Mouse (Mus musculus) cerebellum, postnatal 36 days (tissue): ENCODE data around the gene Gm11541.

Source experiments
- DNase-seq, 2 experiments: peaks; one replicate each; pipeline ENCODE4 v3.0.0; 2021 to 2022; ENCODE audit warnings: mixed read lengths in 2 of 2

The Gm11541 gene

DNA sequence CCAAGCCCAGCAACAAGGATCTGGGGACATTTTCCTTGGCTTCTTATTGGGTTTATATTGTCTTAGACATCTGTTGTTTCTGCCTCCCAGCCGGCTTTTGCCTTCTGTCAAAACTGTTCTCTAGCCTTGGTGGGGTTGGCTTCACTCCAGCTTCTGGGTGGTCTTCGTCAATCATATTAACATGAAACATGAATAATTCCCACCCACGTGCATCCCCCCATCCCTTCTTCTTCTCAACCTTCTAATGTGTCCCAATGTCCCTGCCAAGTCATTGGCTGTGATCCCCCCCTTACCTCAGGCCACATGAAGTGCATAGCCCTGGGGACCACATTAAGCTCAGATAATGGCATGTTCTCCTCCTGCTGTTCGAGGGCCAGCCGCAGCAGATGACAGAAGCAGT is at the start of gene Gm11541:
Gene Gm11541, minus strand, starts transcription at position 28 of the 400 bp plus-strand sequence.
- DNase-seq, result no peak

DNA sequence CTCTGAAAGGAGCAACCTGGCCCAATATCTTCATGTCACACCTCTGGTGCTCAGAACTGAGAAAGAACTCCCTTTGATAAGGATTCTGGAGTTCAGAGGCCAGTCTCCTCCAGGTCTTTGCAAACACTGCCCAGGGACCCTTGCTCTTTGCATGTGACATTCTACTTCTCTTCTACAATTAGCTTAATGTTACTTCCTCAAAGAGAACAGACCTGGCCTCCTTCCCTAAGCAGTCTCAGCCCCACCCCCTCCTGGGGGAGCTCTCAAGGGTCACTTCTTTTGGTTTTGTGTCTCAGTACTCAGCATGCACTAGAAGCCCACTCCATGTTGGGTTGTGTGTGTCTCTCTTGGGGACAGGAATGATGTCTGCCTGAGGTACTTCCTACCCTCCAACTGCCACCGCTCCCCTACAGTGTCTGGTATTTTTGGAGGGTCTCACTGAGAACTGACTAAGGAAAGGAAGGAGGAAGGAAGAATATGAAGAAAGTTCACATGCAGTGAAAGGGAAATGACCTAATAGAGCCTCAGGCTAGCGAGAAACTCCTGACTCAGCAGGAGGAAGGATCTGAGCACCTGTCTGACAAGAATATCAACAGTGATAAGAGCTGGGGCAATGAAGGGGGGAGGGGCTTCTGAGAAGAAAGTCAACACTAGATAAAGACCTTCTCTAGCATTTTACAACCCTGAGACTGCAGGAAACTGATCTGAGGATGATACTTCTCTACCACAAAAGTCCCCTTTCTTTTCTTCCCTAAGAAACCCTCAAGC is 48.8 kb upstream of the Gm11541 start:
- DNase-seq, result no peak

DNA sequence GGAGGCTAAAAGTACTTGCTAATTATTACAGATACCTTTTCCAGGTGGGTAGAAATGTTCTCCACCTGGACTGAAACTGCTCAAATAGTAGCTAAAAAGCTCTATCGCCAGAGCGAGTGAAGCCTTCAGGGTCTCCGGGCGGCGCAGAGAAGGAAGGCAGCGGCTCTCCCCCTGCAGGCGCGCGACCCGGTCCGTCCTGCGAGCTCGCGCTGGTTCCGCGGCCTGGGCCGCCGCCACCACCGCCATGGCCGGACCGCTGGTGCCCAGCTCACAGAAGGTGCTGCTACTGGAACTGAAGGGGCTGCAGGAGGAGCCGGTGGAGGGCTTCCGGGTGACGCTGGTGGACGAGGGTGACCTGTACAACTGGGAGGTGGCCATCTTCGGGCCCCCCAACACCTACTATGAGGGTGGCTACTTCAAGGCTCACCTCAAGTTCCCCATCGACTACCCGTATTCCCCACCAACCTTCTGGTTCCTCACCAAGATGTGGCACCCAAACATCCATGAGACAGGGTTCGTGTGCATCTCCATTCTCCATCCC is 37.5 kb upstream of the Gm11541 start, which contains the start of gene Cdc34b:
Gene Cdc34b, plus strand, starts transcription at position 51 of the 541 bp plus-strand sequence.
- DNase-seq, result no peak

DNA sequence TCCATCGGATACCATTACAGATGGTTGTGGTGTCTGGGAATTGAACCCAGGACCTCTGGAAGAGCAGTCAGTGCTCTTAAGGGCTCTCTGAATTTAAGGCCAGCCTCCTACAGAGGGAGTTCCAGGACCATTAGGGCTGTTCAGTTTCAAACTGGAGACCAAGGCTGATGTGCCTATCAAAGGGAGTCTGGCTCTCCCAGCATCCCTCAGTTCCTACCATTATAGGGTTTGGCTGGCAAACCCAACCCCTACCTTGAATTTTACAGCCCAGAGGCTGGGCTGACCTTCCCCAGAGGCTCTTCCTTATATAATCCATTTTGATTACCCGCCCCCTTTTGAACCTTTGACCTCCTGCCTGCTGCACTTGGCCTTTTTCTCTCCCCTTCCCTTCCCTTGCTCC is 31.4 kb upstream of the Gm11541 start:
- DNase-seq, result no peak

DNA sequence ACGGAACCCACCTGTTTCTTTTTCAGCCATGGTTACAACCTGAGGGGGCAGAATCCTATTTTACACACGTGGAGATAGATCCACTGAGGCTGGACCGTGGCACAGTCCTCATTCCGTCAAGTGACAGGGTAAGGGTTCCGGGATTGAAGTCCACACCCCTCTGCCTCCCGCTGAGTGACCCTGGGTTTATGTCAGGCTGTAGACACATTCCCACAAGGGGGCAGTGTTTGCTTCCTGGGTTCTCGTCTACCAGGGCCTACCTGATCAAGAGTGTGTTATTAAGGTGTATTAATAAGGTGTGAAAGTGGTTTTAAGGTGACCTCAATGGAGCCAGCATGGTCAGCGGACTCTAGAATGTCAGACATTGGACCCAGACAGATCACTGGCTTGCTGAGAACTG is 28.5 kb upstream of the Gm11541 start:
- no peak for DNase-seq

DNA sequence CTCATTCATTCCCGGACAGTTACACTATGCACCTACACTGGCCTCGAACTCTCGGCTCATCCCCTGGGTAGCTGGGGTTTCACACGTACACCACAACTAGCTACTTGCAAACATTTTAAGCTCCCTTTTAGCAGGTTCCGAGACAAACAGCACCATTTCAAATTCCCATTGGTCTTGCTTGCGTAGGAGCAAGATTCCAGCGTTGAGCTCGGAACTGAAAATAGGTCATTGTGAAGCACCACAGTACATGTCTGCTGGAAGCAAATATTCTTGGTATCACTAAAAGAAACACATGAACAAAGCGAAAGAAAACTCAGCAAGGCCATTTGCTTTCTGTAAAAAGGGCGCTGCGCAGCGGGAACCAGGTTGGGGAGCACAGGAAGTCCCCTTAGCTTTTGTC is 26.9 kb upstream of the Gm11541 start:
- DNase-seq, result no peak

DNA sequence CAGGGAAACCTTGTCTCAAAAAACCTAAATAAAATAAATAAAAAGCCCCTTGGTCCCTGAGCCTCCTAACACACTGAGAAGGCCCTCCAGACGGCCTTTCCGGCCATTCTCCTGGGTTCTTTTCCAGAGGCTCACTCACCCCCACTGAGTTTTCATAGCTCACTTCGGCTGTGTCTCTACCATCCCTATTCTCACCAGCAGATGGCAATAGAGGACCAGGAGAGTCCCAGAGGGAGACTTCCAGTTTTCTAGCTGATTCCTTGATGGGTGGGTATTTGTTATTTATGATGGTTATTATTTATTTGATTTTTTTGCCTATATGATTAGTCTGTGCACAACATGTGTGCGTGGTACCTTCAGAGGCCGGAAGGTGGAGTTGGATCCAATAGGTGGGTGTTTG is 26.0 kb upstream of the Gm11541 start:
- DNase-seq, result peak; percentile 56 to 63

DNA sequence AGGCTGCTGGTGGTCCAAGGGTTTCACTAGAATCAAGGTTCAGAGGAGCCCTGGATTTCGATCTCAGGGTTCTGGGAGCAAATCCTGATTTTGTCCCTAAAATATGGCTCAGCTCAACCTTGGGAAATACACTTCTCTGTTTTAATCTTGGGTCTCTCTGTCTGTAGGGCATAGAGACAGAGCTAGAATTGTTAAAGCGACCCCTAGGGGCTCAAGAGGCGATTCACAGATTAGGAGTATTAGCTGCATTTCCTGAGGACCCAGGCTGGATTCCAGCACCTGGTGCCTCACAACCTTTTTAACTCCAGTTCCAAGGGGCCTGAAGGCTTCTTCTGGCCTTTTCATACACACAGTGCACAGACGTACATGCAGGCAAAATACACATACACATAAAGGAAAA is 25.3 kb upstream of the Gm11541 start:
- DNase-seq, result no peak

DNA sequence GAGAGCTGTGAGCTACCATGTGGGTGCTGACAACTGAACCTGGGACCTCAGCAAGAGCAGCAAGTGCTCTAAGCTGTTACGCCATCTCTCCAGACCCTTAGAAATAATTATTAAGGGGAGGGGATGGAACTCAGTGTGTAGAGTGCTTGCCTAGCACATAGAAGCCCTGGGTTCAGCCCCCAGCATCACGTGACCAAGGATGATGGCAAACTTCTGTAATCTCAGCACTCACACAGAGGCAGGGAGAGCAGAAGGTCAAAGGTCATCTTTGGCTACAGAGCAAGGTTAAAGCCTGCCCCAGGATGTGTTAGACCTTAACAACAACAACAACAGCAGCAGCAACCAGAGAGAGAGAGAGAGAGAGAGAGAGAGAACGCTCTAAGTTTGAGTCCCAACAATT is 24.2 kb upstream of the Gm11541 start:
- no peak for DNase-seq

DNA sequence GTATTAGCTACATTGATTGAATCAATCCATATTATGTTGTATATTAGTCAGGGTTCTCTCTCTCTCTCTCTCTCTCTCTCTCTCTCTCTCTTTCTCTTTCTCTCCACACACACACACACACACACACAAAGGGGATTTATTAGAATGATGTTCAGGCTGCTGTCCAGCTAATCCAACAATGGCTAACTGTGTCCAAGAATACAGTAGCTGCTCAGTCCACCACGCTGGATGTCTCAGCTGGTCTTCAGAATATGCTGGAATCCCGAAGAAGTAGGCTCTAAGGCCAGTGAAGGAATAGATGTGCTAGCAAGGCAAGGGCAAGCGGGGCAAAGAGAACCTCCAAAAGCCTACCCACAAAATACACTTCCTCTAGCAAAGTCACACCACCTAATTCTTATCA is 23.0 kb upstream of the Gm11541 start:
- no peak for DNase-seq

DNA sequence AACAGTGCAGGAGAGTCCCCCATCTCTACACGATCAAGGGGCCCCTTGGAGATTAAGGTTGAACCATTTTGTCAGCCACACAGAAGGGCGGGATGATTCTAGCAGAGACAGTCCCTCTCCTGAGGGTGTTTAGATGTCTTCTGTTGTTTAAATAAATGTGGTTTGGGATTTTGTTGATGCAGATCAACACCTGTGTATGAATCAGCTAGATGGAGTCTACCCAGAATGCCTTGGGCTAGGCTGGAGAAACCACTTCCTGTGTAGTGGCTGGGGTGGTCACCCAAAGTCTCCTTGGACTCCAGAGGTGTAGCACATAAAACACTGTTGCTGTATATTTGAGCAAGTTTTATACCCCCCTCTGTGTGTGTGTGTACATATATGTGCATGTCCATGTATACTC is 14.9 kb upstream of the Gm11541 start:
- DNase-seq, result no peak

DNA sequence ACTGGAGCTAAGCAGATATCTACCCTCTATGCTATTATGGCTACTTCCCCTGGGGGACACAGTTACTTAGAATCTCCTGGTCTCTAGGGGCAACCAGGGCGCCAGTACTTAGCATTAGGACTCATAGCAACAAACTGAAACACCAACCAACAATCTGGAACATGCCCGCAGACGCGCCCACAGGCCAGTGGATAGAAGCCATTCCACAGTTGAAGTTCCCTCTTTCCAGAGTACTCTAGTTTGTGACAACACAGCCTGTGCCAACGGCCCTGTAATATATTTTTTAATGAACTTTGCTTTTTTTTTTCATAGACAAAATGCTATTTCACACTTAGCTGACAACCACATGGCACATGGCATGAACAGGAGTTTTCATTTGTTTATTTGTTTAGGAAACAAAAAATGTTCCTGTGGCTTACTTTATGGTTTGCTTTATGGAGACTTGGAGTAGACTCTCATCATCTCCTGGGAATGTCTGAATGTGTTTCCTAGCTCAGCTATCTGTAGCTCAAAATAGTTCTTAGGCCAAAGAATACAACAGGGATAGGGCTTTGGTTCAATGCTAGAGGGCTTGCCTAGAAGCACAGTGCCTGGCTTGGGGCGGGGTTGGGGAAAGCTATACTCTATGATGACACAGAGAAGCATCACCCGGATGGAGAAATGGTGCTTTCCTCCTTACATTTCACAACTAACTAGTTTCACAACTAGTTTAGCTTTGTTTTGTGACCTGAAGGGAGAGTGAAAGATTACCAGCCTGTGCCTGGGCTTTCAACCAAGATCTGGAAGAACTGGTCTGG is 14.0 kb upstream of the Gm11541 start:
- DNase-seq, result no peak

DNA sequence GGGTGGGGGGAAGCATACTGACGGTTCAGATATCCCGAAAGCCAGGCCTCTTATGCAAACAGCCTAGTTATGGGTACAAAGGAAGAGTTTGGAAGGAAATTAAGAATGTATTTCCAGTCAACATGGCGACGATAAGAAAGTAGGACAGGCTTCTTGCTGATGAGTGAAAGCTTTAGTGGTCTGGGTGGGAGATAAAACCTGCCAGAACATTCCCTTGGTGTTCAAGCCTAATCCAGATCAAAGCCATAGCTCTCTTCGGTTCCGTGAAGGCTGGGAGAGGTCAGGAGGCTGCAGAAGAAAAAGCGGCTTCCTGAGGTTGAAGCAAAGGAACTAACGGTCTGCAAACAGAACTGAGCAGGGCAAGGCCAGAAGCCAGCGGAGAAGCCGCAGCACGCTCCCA is 12.9 kb upstream of the Gm11541 start:
- DNase-seq, result no peak

DNA sequence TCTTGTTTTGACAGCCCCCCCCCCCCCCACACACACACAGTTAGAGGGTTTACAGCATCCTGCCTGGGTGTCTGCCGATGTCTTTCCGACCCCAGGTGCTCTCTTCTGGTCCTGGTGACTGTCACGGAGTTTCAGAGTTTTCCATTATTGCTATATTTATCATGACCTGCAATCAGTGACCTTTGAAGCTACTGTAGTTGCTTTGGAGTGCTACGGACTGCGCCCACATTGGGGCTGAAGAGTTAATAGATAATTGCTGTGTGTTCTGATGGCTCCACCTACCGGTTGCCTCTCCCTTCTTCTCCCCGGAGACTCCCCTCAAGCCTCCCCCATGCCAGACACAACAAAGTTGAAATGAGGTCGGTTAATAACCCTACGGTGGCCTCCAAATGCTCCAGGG is 12.5 kb upstream of the Gm11541 start:
- DNase-seq, result peak; percentile 35 to 38

DNA sequence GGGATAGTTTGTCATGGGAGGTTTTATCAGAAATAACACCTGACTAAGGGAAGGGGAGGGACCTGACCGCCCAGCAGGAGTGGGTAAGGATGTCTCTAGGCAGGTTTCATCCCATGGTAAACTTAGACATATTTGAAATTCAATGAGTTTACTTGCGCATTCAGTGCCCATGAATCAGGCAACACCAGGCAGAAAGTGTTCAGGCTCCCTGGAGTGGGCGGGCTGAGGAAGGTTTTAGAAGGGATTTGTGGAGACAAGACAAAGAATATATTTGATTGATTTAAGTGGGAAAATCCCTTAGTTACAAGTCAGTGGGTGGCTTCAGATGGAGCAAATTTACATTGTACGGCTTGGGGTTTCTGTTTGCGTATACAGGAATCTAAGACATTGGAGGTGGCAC is 11.3 kb upstream of the Gm11541 start:
- DNase-seq, result no peak

DNA sequence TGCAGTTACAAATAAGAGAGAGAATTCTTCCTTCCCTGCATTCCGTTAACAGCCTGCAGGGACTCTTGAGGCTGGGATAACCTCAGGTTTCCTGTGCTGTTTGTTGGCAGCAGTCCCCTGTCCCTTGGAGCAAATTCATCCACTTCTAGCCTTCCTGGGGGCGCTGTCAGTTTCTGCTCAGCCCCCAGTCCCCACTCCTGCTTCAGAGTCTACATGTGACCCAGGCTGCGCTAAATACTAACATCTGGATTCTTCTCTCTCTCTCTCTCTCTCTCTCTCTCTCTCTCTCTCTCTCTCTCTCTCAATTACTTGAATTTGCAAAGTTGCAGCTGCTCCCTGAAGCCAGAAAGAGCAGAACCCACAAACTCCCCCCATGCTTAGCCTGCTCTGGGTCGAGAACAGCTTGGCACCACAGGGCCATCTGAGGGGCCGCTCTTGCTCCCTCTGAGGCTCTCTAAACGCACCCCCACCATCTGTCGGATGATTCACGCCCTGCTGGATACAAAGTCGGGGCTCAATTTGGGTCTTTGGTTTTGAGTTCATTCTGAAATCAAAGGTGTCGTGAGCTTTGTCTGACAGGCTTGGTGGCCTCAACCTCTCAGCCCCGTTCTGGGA is 9.1 kb upstream of the Gm11541 start:
- DNase-seq, result no peak

DNA sequence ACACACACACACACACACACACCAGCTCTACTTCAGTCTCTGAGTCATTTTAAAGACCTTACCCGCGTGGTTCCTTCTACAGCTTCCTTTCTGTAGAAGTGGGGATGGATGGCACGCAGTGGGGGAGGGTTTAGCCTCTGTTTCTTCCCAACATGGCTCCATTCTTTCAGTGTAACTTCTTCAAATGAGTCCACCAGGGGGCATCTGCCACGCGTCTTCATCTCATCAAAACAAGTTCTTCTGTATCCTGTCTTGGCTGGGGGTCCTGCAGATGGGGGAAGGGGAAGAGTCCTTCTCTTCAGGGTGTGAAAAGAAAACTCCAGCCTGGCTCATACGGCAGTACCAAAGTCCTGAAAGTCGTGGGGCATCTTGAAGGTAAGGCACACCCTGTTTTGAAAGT is 279 bp downstream of the Gm11541 start:
- DNase-seq, result no peak

DNA sequence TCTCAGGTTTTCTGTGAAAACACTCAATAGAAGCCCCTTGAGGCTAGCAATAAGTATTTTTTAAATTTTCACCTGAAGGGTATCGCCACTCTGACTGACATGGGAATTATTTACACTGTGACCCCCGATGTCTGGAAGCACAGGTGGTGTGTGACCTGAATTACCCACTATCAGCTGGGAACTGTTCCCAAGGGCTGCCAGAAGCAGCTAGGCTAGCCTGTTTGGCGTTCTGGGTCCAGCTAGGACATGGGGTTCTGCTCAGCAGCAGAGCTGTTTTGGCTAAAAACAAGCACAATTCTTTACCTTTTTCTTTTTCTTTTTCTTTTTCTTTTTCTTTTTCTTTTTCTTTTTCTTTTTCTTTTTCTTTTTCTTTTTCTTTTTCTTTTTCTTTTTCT is 2.1 kb downstream of the Gm11541 start:
- peak in 1 of 2 experiments; percentile 16 for DNase-seq

DNA sequence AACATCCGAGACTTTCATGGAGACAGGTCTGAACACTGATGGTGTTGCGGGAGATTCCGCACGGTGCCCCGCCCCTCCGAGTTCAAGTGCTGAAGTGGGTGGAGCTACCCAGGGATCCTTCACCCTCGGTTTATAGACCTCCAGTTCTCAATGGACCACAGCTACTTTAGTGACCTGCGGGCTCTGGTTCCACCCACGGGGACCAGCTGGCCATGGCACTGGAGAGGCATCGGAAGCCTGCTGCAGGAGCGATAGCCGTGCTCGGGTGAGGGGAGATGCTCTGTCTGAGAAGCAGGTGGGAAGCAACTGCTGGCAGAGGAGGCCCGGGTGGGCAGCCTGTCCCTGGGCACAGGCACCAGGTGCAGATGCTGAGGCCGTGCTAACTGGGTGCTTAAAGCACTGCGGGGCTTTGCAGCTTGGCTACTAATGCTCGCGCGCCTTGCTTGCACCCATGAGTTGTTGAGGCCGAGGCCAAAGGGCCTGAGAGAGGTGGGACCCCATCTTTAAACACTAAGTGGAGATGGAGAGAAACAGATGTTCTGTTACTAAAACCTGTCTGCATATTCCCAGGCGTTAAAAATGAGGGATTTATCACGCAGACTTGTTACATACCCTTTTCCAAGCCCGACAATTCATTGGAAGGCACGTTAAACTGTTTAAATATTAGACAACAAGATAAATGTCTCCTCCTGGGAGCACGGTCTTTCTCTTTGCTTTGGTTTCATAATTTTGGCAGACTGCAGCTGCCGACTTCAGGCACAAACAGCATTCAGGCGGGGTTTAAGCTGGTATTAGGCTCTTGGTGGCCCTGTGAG is 2.7 kb downstream of the Gm11541 start:
- peak; percentile 20 for DNase-seq

DNA sequence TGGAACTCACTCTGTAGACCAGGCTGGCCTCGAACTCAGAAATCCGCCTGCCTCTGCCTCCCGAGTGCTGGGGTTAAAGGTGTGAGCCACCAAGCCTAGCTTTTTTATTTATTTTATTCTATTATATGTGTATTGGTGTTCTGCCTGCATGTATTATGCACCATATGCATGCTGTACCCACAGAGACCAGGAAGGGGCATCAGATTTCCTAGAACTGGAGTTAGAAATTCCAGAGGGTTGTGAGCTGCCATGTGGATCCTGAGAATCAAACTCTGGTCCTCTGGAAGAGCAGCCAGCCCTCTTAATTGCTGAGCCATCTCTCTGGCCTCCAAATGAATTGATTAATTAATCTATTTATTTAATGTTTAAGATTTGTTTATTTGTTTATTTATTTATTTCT is 4.9 kb downstream of the Gm11541 start:
- no peak for DNase-seq

DNA sequence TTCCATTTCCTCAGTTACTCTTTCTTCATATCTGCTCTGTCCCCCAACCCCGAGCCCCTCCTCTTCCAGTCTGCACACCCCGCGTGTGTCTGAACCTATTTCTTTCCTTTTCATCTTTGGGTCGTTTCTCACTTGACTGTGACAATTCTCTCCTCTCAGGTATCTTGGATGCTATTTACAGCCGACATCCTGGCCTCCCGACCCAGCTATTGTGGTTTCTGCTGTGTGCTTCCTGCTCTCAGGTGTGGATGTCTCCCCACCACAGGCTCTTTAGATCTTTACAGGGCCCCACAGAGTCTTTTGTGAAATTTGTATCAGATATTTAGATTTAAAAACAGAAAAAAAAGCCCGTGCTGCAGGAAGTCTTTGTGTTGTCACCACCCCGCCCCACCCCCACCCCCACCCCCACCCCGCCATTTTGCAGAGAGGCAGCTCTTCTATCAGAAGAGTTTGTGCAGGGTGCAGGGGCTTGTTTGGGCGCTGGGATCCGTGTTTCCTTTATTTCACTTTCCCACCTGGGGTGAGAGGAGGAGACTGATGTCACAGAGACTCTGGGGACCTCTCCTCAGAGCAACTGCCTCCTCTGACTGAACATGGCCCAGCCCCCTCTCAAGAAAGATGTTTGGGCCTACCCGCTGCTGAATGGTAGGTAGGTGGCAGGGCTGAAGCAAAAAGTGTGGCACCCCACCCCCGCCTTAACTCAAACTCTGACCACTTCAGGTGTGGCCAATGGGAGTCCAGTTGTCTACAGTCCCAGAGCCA is 6.4 kb downstream of the Gm11541 start:
- no peak for DNase-seq

DNA sequence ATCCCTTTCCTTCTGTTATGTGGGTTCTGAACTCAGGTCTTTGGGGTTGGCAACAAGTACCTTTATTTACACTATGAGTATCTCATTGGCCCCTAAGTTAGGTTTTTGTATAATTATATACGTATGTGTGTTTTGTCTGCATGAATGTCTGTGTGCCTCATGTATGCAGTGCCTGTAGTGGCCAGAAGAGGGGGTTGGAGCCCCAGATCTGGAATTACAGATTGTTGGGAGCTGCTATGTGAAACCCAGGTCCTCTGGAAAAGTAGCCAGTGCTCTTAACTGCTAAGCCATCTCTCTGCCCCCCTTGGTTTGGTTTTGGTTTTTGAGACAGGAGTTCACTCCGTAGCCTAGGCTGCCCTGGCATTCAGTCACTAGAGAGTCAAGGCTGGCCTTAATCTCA is 7.2 kb downstream of the Gm11541 start:
- DNase-seq, result no peak
